Mouse (Mus musculus): ENCODE measurements around the gene Tpcn2. TPM values are rescaled to one million over a fixed set of nuclear protein-coding genes. Genes with fewer than 3 reads are reported as not detected.

The Tpcn2 gene
- polyA plus RNA-seq, 1 experiment from 2014 or later = 4.4 TPM

DNA sequence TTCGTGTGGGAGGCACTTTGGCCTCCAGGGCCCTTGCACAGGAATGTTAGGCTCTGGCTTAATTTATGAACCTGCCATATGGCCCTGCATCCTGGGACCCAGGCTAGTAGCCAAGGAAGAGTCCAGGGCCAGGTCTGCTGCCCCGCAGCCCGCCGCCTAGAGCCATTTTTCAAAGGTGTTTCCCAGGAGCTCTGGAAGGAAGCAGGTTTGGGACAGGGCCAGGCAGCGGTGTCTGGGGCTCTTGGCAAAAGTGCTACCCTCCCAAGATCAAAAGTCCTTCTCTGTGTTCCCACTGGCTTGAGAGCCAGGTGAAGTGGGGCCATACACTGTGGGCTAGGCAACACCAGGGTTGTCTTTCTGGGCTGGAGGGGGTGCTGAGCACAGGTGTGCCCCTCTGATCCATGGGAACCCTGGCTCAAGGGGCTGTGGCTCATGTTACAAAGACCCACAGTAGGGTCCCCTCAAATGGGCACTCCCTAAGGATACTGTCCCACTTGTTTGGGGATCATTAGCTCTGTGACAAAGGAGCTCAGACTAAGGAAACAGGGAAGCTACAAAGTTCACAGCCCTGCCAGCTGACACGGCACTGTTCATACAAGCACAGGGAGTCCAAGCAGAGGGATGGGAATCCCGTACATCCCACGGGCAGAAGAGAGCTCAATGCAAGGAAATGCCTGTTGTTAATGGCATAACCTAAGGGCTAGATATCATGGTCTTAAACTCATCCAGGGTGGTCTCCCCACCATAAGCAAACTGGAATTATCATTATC lies 43.9 kb downstream of the Tpcn2 start:
- Histone ChIP-seq H3K27me3 (ENCODE audit: control insufficient read depth, insufficient read depth, low read length) (no peaks in the 10 kb centered on the region), H3K9me3 (ENCODE audit: control insufficient read depth, low read length) (no peaks in the 10 kb centered on the region), H3K4me2 (replicated peaks; ENCODE audit: low read depth, low read length) (no peak overlapping the region), H3K4me1 (ENCODE audit: control insufficient read depth, insufficient read depth, low read length) (peaks cover 24% of the 10 kb centered on the region), H3K36me3 (ENCODE audit: control insufficient read depth, insufficient read depth, low read length) (no peaks in the 10 kb centered on the region), H3K4me3 (ENCODE audit: low read length) (no peak overlapping the region), H3K27ac (ENCODE audit: low read depth, low read length) (no peak overlapping the region), H3K9ac (ENCODE audit: low read depth, low read length) (0 out of 2 replicates have a peak overlapping the region, but pooled peaks have one; percentile 12)
- 0 out of 2 replicates have a peak, but pooled peaks have one; percentile 4 for ATAC-seq (ENCODE audit: low FRiP score, low TSS enrichment)
- WGBS = 46% methylated on average over 8 of the region's 8 CpGs

GRCm38 (mm10) chr7:145239145-145239544 lies 44.7 kb downstream of the Tpcn2 start:
- H3K36me3 ChIP-seq (ENCODE audit: control insufficient read depth, insufficient read depth, low read length) = no peaks in the 10 kb centered on the region
- no peak overlapping the region for H3K4me2 ChIP-seq (replicated peaks; ENCODE audit: low read depth, low read length)
- H3K27me3 ChIP-seq (ENCODE audit: control insufficient read depth, insufficient read depth, low read length) = no peaks in the 10 kb centered on the region
- H3K27ac ChIP-seq (ENCODE audit: low read depth, low read length) = no peak overlapping the region
- no peak for ATAC-seq (ENCODE audit: low FRiP score, low TSS enrichment)
- no peak overlapping the region for H3K4me3 ChIP-seq (ENCODE audit: low read length)
- 38% methylated on average over 6 of the region's 6 CpGs for WGBS
- no peaks in the 10 kb centered on the region for H3K9me3 ChIP-seq (ENCODE audit: control insufficient read depth, low read length)
- H3K4me1 ChIP-seq (ENCODE audit: control insufficient read depth, insufficient read depth, low read length) = peaks cover 24% of the 10 kb centered on the region
- H3K9ac ChIP-seq (ENCODE audit: low read depth, low read length) = no peak overlapping the region

DNA sequence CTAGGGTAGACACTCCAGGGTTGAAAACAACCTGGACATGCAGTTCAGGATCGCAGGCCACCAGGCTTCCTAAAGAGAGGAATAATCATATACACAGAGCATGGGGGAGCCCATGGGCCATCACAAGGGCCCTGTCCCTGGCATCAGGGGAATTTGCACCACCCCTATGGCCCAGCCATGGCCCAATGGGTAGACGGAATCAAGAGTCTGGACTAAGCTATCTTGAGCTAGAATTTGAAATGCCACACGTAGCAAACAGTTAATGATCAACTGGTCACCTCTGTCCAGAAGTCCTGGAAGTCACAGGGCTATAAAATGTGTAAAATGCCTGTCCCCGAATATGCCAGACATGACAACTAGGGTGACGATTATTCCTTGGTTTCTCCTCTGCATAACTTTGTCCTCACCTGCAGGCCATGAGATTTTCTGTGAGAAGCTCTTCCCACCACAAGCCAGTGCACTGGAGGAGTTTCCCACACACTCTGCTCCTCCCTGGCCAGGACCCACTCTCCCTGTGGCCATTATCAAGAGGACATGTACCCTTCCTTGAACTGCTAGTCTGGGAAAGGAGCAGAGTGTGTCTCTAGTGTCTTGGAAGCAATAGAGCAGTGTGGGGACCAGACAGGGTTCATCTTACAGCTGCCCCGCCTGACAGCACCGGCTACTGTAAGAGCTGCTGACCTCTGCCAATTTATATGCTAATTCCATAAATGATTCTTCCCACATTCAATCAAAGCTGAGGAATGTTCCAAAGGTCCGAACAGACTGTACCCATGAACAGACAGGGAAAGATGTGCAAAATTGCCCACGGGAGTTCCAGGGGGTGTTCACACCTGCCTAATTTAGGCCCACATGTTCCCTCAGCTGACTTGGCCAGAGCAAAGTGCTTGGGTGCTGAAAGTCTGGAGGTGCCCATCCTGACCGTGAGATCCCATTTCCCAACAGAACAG lies 48.7 kb downstream of the Tpcn2 start:
- peaks cover 25% of the 10 kb centered on the region for H3K4me1 ChIP-seq (ENCODE audit: control insufficient read depth, insufficient read depth, low read length)
- no peaks in the 10 kb centered on the region for H3K27me3 ChIP-seq (ENCODE audit: control insufficient read depth, insufficient read depth, low read length)
- no peaks in the 10 kb centered on the region for H3K9me3 ChIP-seq (ENCODE audit: control insufficient read depth, low read length)
- no peak overlapping the region for H3K4me2 ChIP-seq (replicated peaks; ENCODE audit: low read depth, low read length)
- H3K9ac ChIP-seq (ENCODE audit: low read depth, low read length) = no peak overlapping the region
- H3K27ac ChIP-seq (ENCODE audit: low read depth, low read length) = no peak overlapping the region
- no peak for ATAC-seq (ENCODE audit: low FRiP score, low TSS enrichment)
- H3K4me3 ChIP-seq (ENCODE audit: low read length) = no peak overlapping the region
- WGBS = 60% methylated on average over 10 of the region's 10 CpGs
- no peaks in the 10 kb centered on the region for H3K36me3 ChIP-seq (ENCODE audit: control insufficient read depth, insufficient read depth, low read length)

- H3K27ac ChIP-seq (ENCODE audit: low read depth, low read length) = peak overlapping the region; percentile 25; the same call in 1 of the 2 replicates
- no peak overlapping the region for H3K9ac ChIP-seq (ENCODE audit: low read depth, low read length)
- H3K4me3 ChIP-seq (ENCODE audit: low read length) = no peak overlapping the region
- peaks cover 8% of the 10 kb centered on the region for H3K4me1 ChIP-seq (ENCODE audit: control insufficient read depth, insufficient read depth, low read length)
- H3K4me2 ChIP-seq (replicated peaks; ENCODE audit: low read depth, low read length) = no peak overlapping the region
- no peaks in the 10 kb centered on the region for H3K9me3 ChIP-seq (ENCODE audit: control insufficient read depth, low read length)
- ATAC-seq (ENCODE audit: low FRiP score, low TSS enrichment) = peak; percentile 70; the same call in 1 of the 2 replicates
- 44% methylated on average over 9 of the region's 9 CpGs for WGBS
- no peaks in the 10 kb centered on the region for H3K36me3 ChIP-seq (ENCODE audit: control insufficient read depth, insufficient read depth, low read length)
- H3K27me3 ChIP-seq (ENCODE audit: control insufficient read depth, insufficient read depth, low read length) = peaks cover 3% of the 10 kb centered on the region; the same call in 1 of the 2 replicates
Observed at GRCm38 (mm10) chr7:145231659-145232058, 52.2 kb downstream of the Tpcn2 start.

DNA sequence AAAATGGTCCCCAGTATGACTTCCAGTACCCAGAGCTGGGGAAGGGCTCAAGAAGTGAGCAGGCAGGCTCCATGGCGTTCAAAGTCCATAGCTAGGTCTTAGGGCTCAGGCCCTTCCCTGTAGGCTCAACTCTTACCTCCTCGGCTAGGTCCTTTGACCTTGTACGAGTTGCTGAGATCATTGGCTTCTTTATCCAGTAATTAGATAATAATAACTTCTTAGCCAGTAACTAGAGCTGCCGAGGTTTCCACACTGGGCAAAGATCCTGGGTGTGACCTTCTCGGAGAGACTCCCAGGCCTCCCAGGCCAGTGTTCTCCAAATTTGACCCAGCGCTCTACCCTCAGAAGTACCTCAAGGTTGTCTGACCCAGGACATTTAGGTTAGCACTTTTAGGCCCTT lies 57.2 kb downstream of the Tpcn2 start:
- peaks cover 3% of the 10 kb centered on the region; the same call in 1 of the 2 replicates for H3K27me3 ChIP-seq (ENCODE audit: control insufficient read depth, insufficient read depth, low read length)
- peaks cover 7% of the 10 kb centered on the region for H3K4me1 ChIP-seq (ENCODE audit: control insufficient read depth, insufficient read depth, low read length)
- ATAC-seq (ENCODE audit: low FRiP score, low TSS enrichment) = no peak
- no peaks in the 10 kb centered on the region for H3K36me3 ChIP-seq (ENCODE audit: control insufficient read depth, insufficient read depth, low read length)
- H3K9ac ChIP-seq (ENCODE audit: low read depth, low read length) = no peak overlapping the region
- no peak overlapping the region for H3K4me3 ChIP-seq (ENCODE audit: low read length)
- H3K4me2 ChIP-seq (replicated peaks; ENCODE audit: low read depth, low read length) = no peak overlapping the region
- no peaks in the 10 kb centered on the region for H3K9me3 ChIP-seq (ENCODE audit: control insufficient read depth, low read length)
- WGBS = 88% methylated on average over 6 of the region's 6 CpGs
- no peak overlapping the region for H3K27ac ChIP-seq (ENCODE audit: low read depth, low read length)

GRCm38 (mm10) chr7:145225626-145226025 lies 58.2 kb downstream of the Tpcn2 start:
- ATAC-seq (ENCODE audit: low FRiP score, low TSS enrichment) = no peak
- WGBS = 90% methylated on average over 6 of the region's 6 CpGs
- no peak overlapping the region for H3K27ac ChIP-seq (ENCODE audit: low read depth, low read length)

GRCm38 (mm10) chr7:145221841-145222689 lies 61.7 kb downstream of the Tpcn2 start:
- H3K27ac ChIP-seq (ENCODE audit: low read depth, low read length) = 0 out of 2 replicates have a peak overlapping the region, but pooled peaks have one; percentile 20
- H3K4me2 ChIP-seq (replicated peaks; ENCODE audit: low read depth, low read length) = no peak overlapping the region
- no peak overlapping the region for H3K4me3 ChIP-seq (ENCODE audit: low read length)
- no peaks in the 10 kb centered on the region for H3K36me3 ChIP-seq (ENCODE audit: control insufficient read depth, insufficient read depth, low read length)
- no peaks in the 10 kb centered on the region for H3K9me3 ChIP-seq (ENCODE audit: control insufficient read depth, low read length)
- H3K27me3 ChIP-seq (ENCODE audit: control insufficient read depth, insufficient read depth, low read length) = no peaks in the 10 kb centered on the region
- ATAC-seq (ENCODE audit: low FRiP score, low TSS enrichment) = peak; percentile 86
- H3K9ac ChIP-seq (ENCODE audit: low read depth, low read length) = no peak overlapping the region
- 30% methylated on average over 2 of the region's 2 CpGs for WGBS
- peaks cover 4% of the 10 kb centered on the region for H3K4me1 ChIP-seq (ENCODE audit: control insufficient read depth, insufficient read depth, low read length)

More at GRCm38 (mm10) chr7:145225626-145226025, 58.2 kb downstream of the Tpcn2 start:
- no peaks in the 10 kb centered on the region for H3K9me3 ChIP-seq (ENCODE audit: control insufficient read depth, low read length)
- peaks cover 3% of the 10 kb centered on the region; the same call in 1 of the 2 replicates for H3K27me3 ChIP-seq (ENCODE audit: control insufficient read depth, insufficient read depth, low read length)
- no peaks in the 10 kb centered on the region for H3K36me3 ChIP-seq (ENCODE audit: control insufficient read depth, insufficient read depth, low read length)
- no peak overlapping the region for H3K4me2 ChIP-seq (replicated peaks; ENCODE audit: low read depth, low read length)
- H3K4me3 ChIP-seq (ENCODE audit: low read length) = no peak overlapping the region
- H3K4me1 ChIP-seq (ENCODE audit: control insufficient read depth, insufficient read depth, low read length) = peaks cover 4% of the 10 kb centered on the region
- no peak overlapping the region for H3K9ac ChIP-seq (ENCODE audit: low read depth, low read length)

DNA sequence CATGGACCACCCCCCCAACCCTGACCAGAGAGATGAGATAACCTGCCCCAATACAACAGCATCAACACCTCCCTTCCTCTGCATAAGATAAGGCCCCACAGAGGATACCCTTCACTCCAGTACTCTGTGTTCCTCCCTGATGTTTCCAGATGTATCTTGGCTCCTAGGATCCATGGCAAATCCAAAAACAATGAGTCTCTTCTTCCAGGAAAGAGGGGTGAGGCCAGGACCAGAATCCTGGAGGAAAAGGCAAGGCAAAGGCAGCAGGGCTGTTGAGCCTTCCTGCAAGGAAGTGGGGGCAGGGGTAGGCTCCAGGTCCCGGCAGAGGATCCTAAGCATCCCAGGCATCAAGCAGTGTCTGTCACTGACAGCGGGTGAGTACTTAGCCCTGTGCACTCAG lies 62.5 kb downstream of the Tpcn2 start:
- Histone ChIP-seq H3K9me3 (ENCODE audit: control insufficient read depth, low read length) (no peaks in the 10 kb centered on the region), H3K9ac (ENCODE audit: low read depth, low read length) (no peak overlapping the region), H3K4me1 (ENCODE audit: control insufficient read depth, insufficient read depth, low read length) (peaks cover 7% of the 10 kb centered on the region), H3K36me3 (ENCODE audit: control insufficient read depth, insufficient read depth, low read length) (no peaks in the 10 kb centered on the region), H3K27me3 (ENCODE audit: control insufficient read depth, insufficient read depth, low read length) (no peaks in the 10 kb centered on the region), H3K4me3 (ENCODE audit: low read length) (no peak overlapping the region), H3K27ac (ENCODE audit: low read depth, low read length) (0 out of 2 replicates have a peak overlapping the region, but pooled peaks have one; percentile 20), H3K4me2 (replicated peaks; ENCODE audit: low read depth, low read length) (no peak overlapping the region)
- 81% methylated on average over 2 of the region's 2 CpGs for WGBS
- ATAC-seq (ENCODE audit: low FRiP score, low TSS enrichment) = no peak
